18 mouse cellular contexts compared by ENCODE assay signal in the genomic region with DNA sequence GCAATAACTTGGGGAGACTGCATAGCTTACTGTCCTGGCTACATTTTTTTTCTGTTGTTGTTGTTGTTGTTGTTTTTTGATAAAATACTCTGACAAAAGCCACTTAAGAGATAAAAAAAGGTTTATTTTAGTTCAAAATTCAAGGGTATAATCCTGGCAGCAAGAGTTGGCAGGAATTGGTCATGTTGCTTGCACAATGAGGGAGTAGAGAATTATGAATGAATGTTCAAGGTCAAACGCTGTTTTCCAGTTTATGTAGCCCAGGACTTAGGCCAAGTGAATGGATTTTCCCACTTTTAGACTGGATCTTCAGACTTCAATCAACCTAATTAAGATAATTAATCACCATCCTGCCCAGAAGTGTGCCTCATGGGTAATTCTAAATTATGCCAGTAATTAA.
"Had no signal": no experiment of that assay in that cellular context is flagged by ENCODE, and none has a peak within 500 bp of the region (broad histone marks: within the 10 kb centered on the region; RNA-seq: fewer than 3 reads in every experiment).

No protein-coding gene starts in this region.

- DNase-seq: kidney, adult 11 months; kidney, adult 8-10 months; kidney, postnatal 14 days; kidney, postnatal 4 days; left cerebral cortex, postnatal 4 days; lung, adult 2 months; lung, postnatal 14 days; lung, postnatal 4 days; thymus, adult 2 months; thymus, postnatal 14 days; thymus, postnatal 4 days had no signal

- H3K27me3 ChIP-seq: limb, embryonic 12.5 days; limb, embryonic 15.5 days; liver, embryonic 12.5 days; liver, embryonic 15.5 days had no signal

- H3K4me1 ChIP-seq: limb, embryonic 12.5 days; limb, embryonic 15.5 days; liver, embryonic 12.5 days; liver, embryonic 15.5 days had no signal

- H3K36me3 ChIP-seq: limb, embryonic 12.5 days; limb, embryonic 15.5 days; liver, embryonic 12.5 days; liver, embryonic 15.5 days had no signal

- H3K4me2 ChIP-seq: limb, embryonic 12.5 days; limb, embryonic 15.5 days; liver, embryonic 12.5 days; liver, embryonic 15.5 days; midbrain, embryonic 11.5 days had no signal

- H3K4me3 ChIP-seq: limb, embryonic 12.5 days; limb, embryonic 15.5 days; liver, embryonic 12.5 days; liver, embryonic 15.5 days had no signal

- ATAC-seq: liver, embryonic 12.5 days; midbrain, embryonic 16.5 days had no signal

- H3K9ac ChIP-seq: limb, embryonic 12.5 days; limb, embryonic 15.5 days; liver, embryonic 12.5 days; liver, embryonic 15.5 days had no signal

- H3K9me3 ChIP-seq: limb, embryonic 12.5 days; limb, embryonic 15.5 days; liver, embryonic 12.5 days; liver, embryonic 15.5 days had no signal

- H3K27ac ChIP-seq: limb, embryonic 12.5 days; limb, embryonic 15.5 days; liver, embryonic 12.5 days; liver, embryonic 15.5 days; stomach, postnatal 0 days had no signal
